In the genomic region with DNA sequence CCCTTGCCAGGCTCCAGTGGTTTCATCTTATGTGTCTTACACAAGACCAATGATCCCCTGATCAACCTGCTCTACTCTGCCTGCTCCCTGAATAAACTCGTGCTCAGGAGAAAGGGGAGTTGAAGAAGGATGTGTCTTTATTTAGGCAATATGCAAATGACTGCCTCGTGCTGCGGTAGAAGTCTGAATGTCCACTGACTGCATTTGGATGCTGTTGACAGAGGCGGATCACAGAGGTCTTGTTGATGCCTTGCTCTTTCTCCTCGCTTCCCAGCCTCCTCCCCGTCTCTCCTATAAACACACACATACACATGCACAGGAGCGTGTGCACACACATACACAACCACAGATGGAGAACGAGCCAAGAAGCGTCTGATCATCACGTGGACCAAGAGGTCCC, we compare ENCODE assay signal across 22 mouse cellular contexts.
DNase-seq lines count a peak whose midpoint lies in the region; ATAC-seq and TF ChIP-seq lines count a peak whose summit lies in the region.
"Had no signal": no experiment of that assay in that cellular context is flagged by ENCODE, and none has a peak within 500 bp of the region (broad histone marks: within the 10 kb centered on the region; RNA-seq: fewer than 3 reads in every experiment).

No protein-coding gene starts in this region.

- TF ChIP-seq CTCF in small intestine, adult 2 months (IDR thresholded peaks at IDR 0.05; ENCODE audit: extremely low read depth, insufficient read length, insufficient replicate concordance, low read depth, low read length) = no peak

- H3K27me3 ChIP-seq in heart, embryonic 11.5 days (ENCODE audit: control insufficient read depth, insufficient read depth, low read length) = no peaks in the 10 kb centered on the region
- no peaks in the 10 kb centered on the region for H3K27me3 ChIP-seq in megakaryocyte, embryonic 14.5 days (replicated peaks)
- H3K27me3 ChIP-seq in small intestine, adult 2 months (ENCODE audit: control insufficient read depth, insufficient read depth, low read length) = no peaks in the 10 kb centered on the region
- H3K27me3 ChIP-seq in neural tube, embryonic 15.5 days (replicated peaks) = no peaks in the 10 kb centered on the region
- H3K27me3 ChIP-seq: CH12.LX; forebrain, embryonic 13.5 days; forebrain, embryonic 15.5 days; Patski had no signal

- H3K4me2 ChIP-seq in heart, embryonic 11.5 days = no peak overlapping the region
- H3K4me2 ChIP-seq in neural tube, embryonic 15.5 days = no peak overlapping the region
- H3K4me2 ChIP-seq: embryonic facial prominence, embryonic 12.5 days; forebrain, embryonic 13.5 days; forebrain, embryonic 15.5 days had no signal

- no peak overlapping the region for H3K4me3 ChIP-seq in heart, embryonic 11.5 days (ENCODE audit: low read depth, low read length)
- H3K4me3 ChIP-seq in megakaryocyte, embryonic 14.5 days (replicated peaks) = peak overlapping the region; percentile 20
- no peak overlapping the region for H3K4me3 ChIP-seq in small intestine, adult 2 months (ENCODE audit: low read depth, low read length)
- H3K4me3 ChIP-seq in neural tube, embryonic 15.5 days (replicated peaks) = no peak overlapping the region
- H3K4me3 ChIP-seq: embryonic facial prominence, embryonic 10.5 days; embryonic facial prominence, embryonic 12.5 days; forebrain, embryonic 13.5 days; forebrain, embryonic 15.5 days had no signal

- no peak overlapping the region for H3K27ac ChIP-seq in heart, embryonic 11.5 days (ENCODE audit: low read depth, low read length)
- H3K27ac ChIP-seq in small intestine, adult 2 months (ENCODE audit: insufficient read depth, low read depth, low read length) = peak overlapping the region; percentile 43; the same call in 1 of the 2 replicates
- no peak overlapping the region for H3K27ac ChIP-seq in neural tube, embryonic 15.5 days (replicated peaks)
- H3K27ac ChIP-seq: embryonic facial prominence, embryonic 10.5 days; embryonic facial prominence, embryonic 12.5 days; forebrain, embryonic 13.5 days; forebrain, embryonic 15.5 days had no signal

- H3K36me3 ChIP-seq in heart, embryonic 11.5 days (ENCODE audit: control insufficient read depth, insufficient read depth, low read length) = no peaks in the 10 kb centered on the region
- H3K36me3 ChIP-seq in megakaryocyte, embryonic 14.5 days (replicated peaks; ENCODE audit: low read length) = no peaks in the 10 kb centered on the region
- H3K36me3 ChIP-seq in small intestine, adult 2 months (ENCODE audit: control insufficient read depth, insufficient read depth, low read length) = no peaks in the 10 kb centered on the region
- no peaks in the 10 kb centered on the region for H3K36me3 ChIP-seq in neural tube, embryonic 15.5 days
- H3K36me3 ChIP-seq: embryonic facial prominence, embryonic 10.5 days; embryonic facial prominence, embryonic 12.5 days; forebrain, embryonic 15.5 days; G1E had no signal

- ATAC-seq in heart, embryonic 11.5 days (replicated peaks; ENCODE audit: insufficient number of reproducible peaks, low FRiP score, low TSS enrichment) = no peak
- ATAC-seq in megakaryocyte, adult 5-6 weeks (ENCODE audit: poor library complexity, severe bottlenecking) = no peak
- no peak for ATAC-seq in neural tube, embryonic 15.5 days (ENCODE audit: low FRiP score)
- ATAC-seq: activated CD4-positive, CD25-positive, alpha-beta regulatory T cell, adult 4 months; CD4-positive, CD25-positive, alpha-beta regulatory T cell, adult 4 months; forebrain, embryonic 13.5 days; forebrain, embryonic 15.5 days had no signal

- DNase-seq in heart, adult 11 months = peak; percentile 74
- DNase-seq: adrenal gland, adult 8-10 months; adrenal gland, postnatal 36 days; cerebellum, adult 11-12 months; cerebellum, adult 2 months; cerebellum, adult 9-10 months; cerebellum, postnatal 10 days; cerebellum, postnatal 25 days had no signal

- WGBS in heart, embryonic 11.5 days (ENCODE audit: insufficient replicate concordance) = 78% methylated on average over 10 of the region's 10 CpGs
- 60% methylated on average over 10 of the region's 10 CpGs for WGBS in small intestine, adult 2 months
- WGBS in neural tube, embryonic 15.5 days = 79% methylated on average over 10 of the region's 10 CpGs

- no peaks in the 10 kb centered on the region for H3K9me3 ChIP-seq in heart, embryonic 11.5 days (replicated peaks; ENCODE audit: control insufficient read depth, low read length)
- H3K9me3 ChIP-seq in megakaryocyte, embryonic 14.5 days = no peaks in the 10 kb centered on the region
- H3K9me3 ChIP-seq in neural tube, embryonic 15.5 days (replicated peaks) = no peaks in the 10 kb centered on the region
- H3K9me3 ChIP-seq: embryonic facial prominence, embryonic 10.5 days; embryonic facial prominence, embryonic 12.5 days; forebrain, embryonic 13.5 days; forebrain, embryonic 15.5 days; G1E had no signal

- H3K9ac ChIP-seq in heart, embryonic 11.5 days (ENCODE audit: low read depth, low read length) = no peak overlapping the region
- H3K9ac ChIP-seq in neural tube, embryonic 15.5 days (replicated peaks) = no peak overlapping the region
- H3K9ac ChIP-seq: embryonic facial prominence, embryonic 12.5 days; forebrain, embryonic 13.5 days; forebrain, embryonic 15.5 days had no signal

- H3K4me1 ChIP-seq in heart, embryonic 11.5 days (ENCODE audit: control insufficient read depth, insufficient read depth, low read length) = peaks cover 4% of the 10 kb centered on the region; the same call in 1 of the 2 replicates
- H3K4me1 ChIP-seq in megakaryocyte, embryonic 14.5 days = peaks cover 48% of the 10 kb centered on the region
- H3K4me1 ChIP-seq in small intestine, adult 2 months (ENCODE audit: control insufficient read depth, insufficient read depth, insufficient read length, low read length) = no peaks in the 10 kb centered on the region
- H3K4me1 ChIP-seq in neural tube, embryonic 15.5 days = no peaks in the 10 kb centered on the region
- H3K4me1 ChIP-seq: forebrain, embryonic 13.5 days had no signal

- TF ChIP-seq POLR2A in small intestine, adult 2 months (IDR thresholded peaks at IDR 0.05; ENCODE audit: low read depth, low read length) = no peak
